Mouse (Mus musculus): ENCODE results near the gene Upp2.

GRCm38 (mm10) chr2:58841021-58841420, 273.9 kb downstream of the Upp2 start:
- TF ChIP-seq CTCF (IDR thresholded peaks at IDR 0.05; ENCODE audit: extremely low read depth, insufficient read length, insufficient replicate concordance, low read depth, low read length): no peak
- TF ChIP-seq POLR2A (IDR thresholded peaks at IDR 0.05; ENCODE audit: low read depth, low read length): no peak

All from small intestine, adult 2 months (tissue).